ENCODE assay signal across 16 mouse cellular contexts in the genomic region with DNA sequence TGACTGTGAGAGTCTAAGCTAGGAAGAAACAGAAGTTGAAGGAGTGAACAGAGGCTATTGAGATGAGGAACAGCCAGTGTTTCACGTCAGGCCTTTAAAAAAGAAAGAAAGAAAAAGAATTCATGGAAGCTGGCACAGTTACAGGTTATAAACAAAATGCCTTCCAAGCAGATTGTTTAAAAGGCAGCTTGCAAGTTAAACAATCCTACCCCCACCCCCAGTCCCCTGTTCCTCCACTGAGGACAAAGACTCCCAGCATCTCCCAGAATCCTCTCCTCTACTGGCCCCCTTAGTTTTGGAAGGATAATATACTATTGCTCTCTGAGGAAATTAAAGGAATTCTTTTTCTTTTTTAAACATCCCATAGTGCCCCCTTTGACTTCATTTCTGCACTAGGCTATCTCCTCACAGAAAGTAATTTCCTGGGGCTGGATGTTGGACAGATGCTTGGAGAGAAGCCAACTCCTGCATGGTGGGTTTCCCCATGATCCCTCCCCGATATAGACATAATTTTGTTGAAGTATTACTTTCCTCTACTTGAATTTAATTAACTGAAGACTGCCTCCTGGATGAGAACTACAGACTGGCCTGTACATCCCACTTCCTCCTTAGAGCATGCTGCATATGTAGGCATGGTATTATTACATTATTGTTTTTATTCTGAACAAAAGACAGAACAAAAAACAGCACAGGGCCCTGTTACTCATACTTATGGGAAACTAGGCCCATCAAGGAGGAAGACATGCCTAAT. TPM values are rescaled to one million over a fixed set of nuclear protein-coding genes. Genes with fewer than 3 reads are reported as not detected.
DNase-seq lines count a peak whose midpoint lies in the region; ATAC-seq and TF ChIP-seq lines count a peak whose summit lies in the region.
"Had no signal": no experiment of that assay in that cellular context is flagged by ENCODE, and none has a peak within 500 bp of the region (broad histone marks: within the 10 kb centered on the region; RNA-seq: fewer than 3 reads in every experiment).

No protein-coding gene starts in this region.

- no peak overlapping the region for H3K4me2 ChIP-seq in hindbrain, embryonic 15.5 days
- H3K4me2 ChIP-seq in hindbrain, embryonic 12.5 days (replicated peaks), result no peak overlapping the region
- H3K4me2 ChIP-seq in midbrain, embryonic 14.5 days (ENCODE audit: low read length), result no peak overlapping the region
- no peak overlapping the region for H3K4me2 ChIP-seq in midbrain, postnatal 0 days (ENCODE audit: low read depth, low read length, poor library complexity, severe bottlenecking)
- H3K4me2 ChIP-seq: heart, embryonic 13.5 days; liver, embryonic 13.5 days; midbrain, embryonic 13.5 days had no signal

- no peaks in the 10 kb centered on the region for H3K4me1 ChIP-seq in hindbrain, embryonic 15.5 days (replicated peaks)
- no peaks in the 10 kb centered on the region for H3K4me1 ChIP-seq in hindbrain, embryonic 12.5 days
- H3K4me1 ChIP-seq in midbrain, embryonic 14.5 days (ENCODE audit: control insufficient read depth, insufficient read depth, low read length), result no peaks in the 10 kb centered on the region
- H3K4me1 ChIP-seq in midbrain, postnatal 0 days (ENCODE audit: insufficient read depth, low read length), result no peaks in the 10 kb centered on the region
- H3K4me1 ChIP-seq: liver, embryonic 13.5 days; midbrain, embryonic 13.5 days had no signal

- no peak overlapping the region for H3K9ac ChIP-seq in hindbrain, embryonic 15.5 days
- H3K9ac ChIP-seq in hindbrain, embryonic 12.5 days, result no peak overlapping the region
- H3K9ac ChIP-seq in midbrain, embryonic 14.5 days (replicated peaks; ENCODE audit: low read length), result no peak overlapping the region
- no peak overlapping the region for H3K9ac ChIP-seq in midbrain, postnatal 0 days (replicated peaks; ENCODE audit: low read length, poor library complexity, severe bottlenecking)
- H3K9ac ChIP-seq: heart, embryonic 13.5 days; liver, embryonic 13.5 days; midbrain, embryonic 13.5 days had no signal

- no peak overlapping the region for H3K4me3 ChIP-seq in hindbrain, embryonic 15.5 days
- H3K4me3 ChIP-seq in hindbrain, embryonic 12.5 days, result no peak overlapping the region
- H3K4me3 ChIP-seq in midbrain, embryonic 14.5 days (replicated peaks; ENCODE audit: low read depth, low read length), result no peak overlapping the region
- H3K4me3 ChIP-seq in midbrain, postnatal 0 days (ENCODE audit: low read depth, low read length), result no peak overlapping the region
- H3K4me3 ChIP-seq: erythroblast, embryonic 14.5 days; heart, embryonic 13.5 days; liver, embryonic 13.5 days; midbrain, embryonic 13.5 days; myocyte had no signal

- peak; percentile 14 for DNase-seq in midbrain, embryonic 14.5 days
- DNase-seq in midbrain, postnatal 0 days (ENCODE audit: low spot score), result no peak
- peak; percentile 56 for DNase-seq in lung, postnatal 10 days
- no peak for DNase-seq in frontal cortex, adult 2 months (ENCODE audit: extremely low spot score in 1 of 2, low spot score in 1 of 2)
- no peak for DNase-seq in left cerebral cortex, postnatal 4 days
- DNase-seq: cerebellum, adult 9-10 months; kidney, adult 9 months; kidney, postnatal 25 days; liver, embryonic 13.5 days; right cerebral cortex, postnatal 4 days had no signal

- no peaks in the 10 kb centered on the region for H3K36me3 ChIP-seq in hindbrain, embryonic 15.5 days
- no peaks in the 10 kb centered on the region for H3K36me3 ChIP-seq in hindbrain, embryonic 12.5 days
- no peaks in the 10 kb centered on the region for H3K36me3 ChIP-seq in midbrain, embryonic 14.5 days (ENCODE audit: control insufficient read depth, insufficient read depth, low read length)
- H3K36me3 ChIP-seq in midbrain, postnatal 0 days (ENCODE audit: insufficient read depth, low read length), result no peaks in the 10 kb centered on the region
- H3K36me3 ChIP-seq: heart, embryonic 13.5 days; liver, embryonic 13.5 days; midbrain, embryonic 13.5 days had no signal

- 32% methylated on average over 2 of the region's 2 CpGs for WGBS in hindbrain, embryonic 15.5 days
- 45% methylated on average over 2 of the region's 2 CpGs for WGBS in hindbrain, embryonic 12.5 days
- 52% methylated on average over 2 of the region's 2 CpGs for WGBS in midbrain, embryonic 14.5 days
- WGBS in midbrain, postnatal 0 days, result 56% methylated on average over 2 of the region's 2 CpGs

- no peaks in the 10 kb centered on the region for H3K27me3 ChIP-seq in hindbrain, embryonic 15.5 days
- H3K27me3 ChIP-seq in hindbrain, embryonic 12.5 days, result no peaks in the 10 kb centered on the region
- H3K27me3 ChIP-seq in midbrain, embryonic 14.5 days (ENCODE audit: control insufficient read depth, insufficient read depth, low read length), result no peaks in the 10 kb centered on the region
- H3K27me3 ChIP-seq in midbrain, postnatal 0 days (ENCODE audit: insufficient read depth, low read length), result no peaks in the 10 kb centered on the region
- H3K27me3 ChIP-seq: heart, embryonic 13.5 days; liver, embryonic 13.5 days; midbrain, embryonic 13.5 days had no signal

- 0 out of 2 replicates have a peak, but pooled peaks have one; percentile 61 for ATAC-seq in hindbrain, embryonic 15.5 days (ENCODE audit: low FRiP score, low read depth)
- ATAC-seq in hindbrain, embryonic 12.5 days (ENCODE audit: low FRiP score), result no peak
- no peak for ATAC-seq in midbrain, embryonic 14.5 days (ENCODE audit: low FRiP score, low TSS enrichment)
- no peak for ATAC-seq in midbrain, postnatal 0 days (ENCODE audit: low FRiP score)
- ATAC-seq: midbrain, embryonic 13.5 days had no signal

- intact Hi-C loops in left cerebral cortex, postnatal 4 days (cut with DNase I), result no loop called here

- no peaks in the 10 kb centered on the region for H3K9me3 ChIP-seq in hindbrain, embryonic 15.5 days
- no peaks in the 10 kb centered on the region for H3K9me3 ChIP-seq in hindbrain, embryonic 12.5 days (replicated peaks)
- no peaks in the 10 kb centered on the region for H3K9me3 ChIP-seq in midbrain, embryonic 14.5 days (ENCODE audit: control insufficient read depth, low read length)
- no peaks in the 10 kb centered on the region for H3K9me3 ChIP-seq in midbrain, postnatal 0 days (ENCODE audit: low read length)
- H3K9me3 ChIP-seq: heart, embryonic 13.5 days; liver, embryonic 13.5 days; midbrain, embryonic 13.5 days had no signal

- no peak overlapping the region for H3K27ac ChIP-seq in hindbrain, embryonic 15.5 days (replicated peaks)
- no peak overlapping the region for H3K27ac ChIP-seq in hindbrain, embryonic 12.5 days
- H3K27ac ChIP-seq in midbrain, embryonic 14.5 days (replicated peaks; ENCODE audit: low read depth, low read length), result no peak overlapping the region
- H3K27ac ChIP-seq in midbrain, postnatal 0 days (ENCODE audit: low read depth, low read length), result no peak overlapping the region
- H3K27ac ChIP-seq: heart, embryonic 13.5 days; liver, embryonic 13.5 days; midbrain, embryonic 13.5 days had no signal

- no peak for TF ChIP-seq CTCF in midbrain, postnatal 0 days (IDR thresholded peaks at IDR 0.05)

RNA-seq across cellular contexts. Expression of gene Fbxo30, which starts 30.7 kb away (rescaled TPM):
- polyA plus RNA-seq in hindbrain, embryonic 15.5 days (2015; fragmentation: Nextera tagmentation; extraction: Ambion mirVana), result 19.6 and 22.7 TPM in 2 replicates
- 42.1 and 43.8 TPM in 2 replicates for polyA plus RNA-seq in hindbrain, embryonic 12.5 days (2016; fragmentation: Nextera tagmentation; extraction: Ambion mirVana)
- 13.8 and 21.3 TPM in 2 replicates for polyA plus RNA-seq in midbrain, embryonic 14.5 days (2014; fragmentation: Nextera tagmentation; extraction: Ambion mirVana)
- 9.0 and 13.4 TPM in 2 replicates for total RNA-seq in midbrain, postnatal 0 days (2014; rRNA removed)
- polyA plus RNA-seq in midbrain, postnatal 0 days (2015; fragmentation: Nextera tagmentation; extraction: Ambion mirVana), result 8.2 and 9.0 TPM in 2 replicates
- 5.8 TPM in 2 replicates for polyA plus RNA-seq in frontal cortex, adult 2 months (2012; rRNA removed)
- total RNA-seq in left cerebral cortex, postnatal 4 days (2021), result 10 to 100 TPM; 19.5 to 21.4 TPM

Comparison
In these comparisons a context has a peak if more than half of its experiments do, and no peak if none do; other contexts are left out.
1. DNase-seq: peak in midbrain, embryonic 14.5 days (single experiment) and lung, postnatal 10 days (single experiment); none in midbrain, postnatal 0 days (single experiment), frontal cortex, adult 2 months (0 of 2) and left cerebral cortex, postnatal 4 days (single experiment).